Mouse (Mus musculus): ENCODE results near the gene Pglyrp2. TPM values are rescaled to one million over a fixed set of nuclear protein-coding genes. Genes with fewer than 3 reads are reported as not detected.
A peak's percentile ranks its signal among the peaks of the same experiment; 100 is the strongest.

Gene Pglyrp2
- total and polyA plus RNA-seq, 2 experiments = 69.5 to 251 TPM

DNA sequence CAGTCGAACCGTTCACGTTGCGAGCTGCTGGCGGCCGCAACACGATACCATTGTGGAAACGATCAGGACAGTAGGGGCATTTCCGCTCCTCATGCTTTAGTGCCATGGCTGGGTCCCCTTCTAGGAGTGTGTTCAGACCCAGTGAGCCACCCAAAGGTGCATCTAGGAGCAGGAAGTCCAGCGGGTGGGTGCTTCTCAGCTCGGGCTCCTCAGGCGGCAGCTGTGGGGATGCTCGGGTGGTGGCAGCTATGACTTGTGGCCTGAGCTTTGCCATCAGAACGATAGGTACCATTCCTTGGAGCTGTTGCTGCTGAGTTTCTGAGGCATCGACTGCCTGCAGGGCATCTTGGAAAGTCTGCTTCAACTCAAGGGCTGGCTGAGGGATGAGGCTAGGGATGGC, 47.5 kb downstream of the Pglyrp2 start:
- WGBS = 94% methylated on average over 15 of the region's 15 CpGs
- Histone ChIP-seq H3K27ac (replicated peaks; ENCODE audit: insufficient read depth, low read depth, low read length) (no peak overlapping the region), H3K79me2 (ENCODE audit: control insufficient read depth, insufficient read depth, low read length) (no peaks in the 10 kb centered on the region), H3K4me1 (ENCODE audit: control insufficient read depth, insufficient read depth, low read length) (no peaks in the 10 kb centered on the region), H3K27me3 (ENCODE audit: control insufficient read depth, insufficient read depth, low read length) (no peaks in the 10 kb centered on the region), H3K9ac (ENCODE audit: low read depth, low read length) (no peak overlapping the region), H3K36me3 (ENCODE audit: control insufficient read depth, insufficient read depth, low read length) (no peaks in the 10 kb centered on the region), H3K4me3 (ENCODE audit: insufficient read depth, low read depth, low read length) (no peak overlapping the region)
- TF ChIP-seq CTCF (IDR thresholded peaks at IDR 0.05; ENCODE audit: low read depth, low read length) = no peak
- TF ChIP-seq POLR2A (IDR thresholded peaks at IDR 0.05; ENCODE audit: extremely low read depth, insufficient read depth, low read length) = no peak
- DNase-seq (ENCODE audit: extremely low read depth, low read depth, low spot score) = no peak

DNA sequence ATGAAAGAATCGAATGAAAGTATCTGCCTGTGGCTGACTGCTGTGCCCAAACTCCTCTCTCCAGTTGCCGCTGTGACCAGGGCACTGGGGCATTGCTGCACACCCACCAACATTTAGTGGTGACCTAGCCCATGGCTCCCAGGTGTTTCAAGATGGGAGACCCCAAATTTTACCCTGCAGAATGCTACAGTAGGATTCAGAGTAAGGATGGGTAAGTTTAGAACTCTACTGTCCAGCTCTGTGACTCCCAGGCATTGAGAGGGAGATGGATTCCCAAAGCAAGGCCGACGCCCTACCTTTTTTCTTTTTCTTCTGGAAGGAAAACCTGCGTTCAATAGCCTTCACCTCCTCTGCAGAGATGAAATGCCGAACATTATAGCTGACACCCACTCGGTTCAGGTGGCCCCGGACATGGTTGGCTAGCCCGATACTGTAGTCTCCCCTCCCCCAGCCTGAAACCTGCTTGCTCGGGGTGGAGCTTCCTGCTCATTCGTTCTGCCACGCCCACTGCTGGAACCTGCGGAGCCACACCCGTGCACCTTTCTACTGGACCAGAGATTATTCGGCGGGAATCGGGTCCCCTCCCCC, 54.9 kb downstream of the Pglyrp2 start:
- DNase-seq (ENCODE audit: extremely low read depth, low read depth, low spot score) = no peak
- WGBS = 21% methylated on average over 12 of the region's 17 CpGs
- H3K9ac ChIP-seq (ENCODE audit: low read depth, low read length) = no peak overlapping the region
- H3K27me3 ChIP-seq (ENCODE audit: control insufficient read depth, insufficient read depth, low read length) = no peaks in the 10 kb centered on the region
- peaks cover 1% of the 10 kb centered on the region; the same call in 1 of the 2 replicates for H3K36me3 ChIP-seq (ENCODE audit: control insufficient read depth, insufficient read depth, low read length)
- TF ChIP-seq POLR2A (IDR thresholded peaks at IDR 0.05; ENCODE audit: extremely low read depth, insufficient read depth, low read length) (no peak), CTCF (IDR thresholded peaks at IDR 0.05; ENCODE audit: low read depth, low read length) (no peak)
- no peaks in the 10 kb centered on the region for H3K79me2 ChIP-seq (ENCODE audit: control insufficient read depth, insufficient read depth, low read length)
- 0 out of 2 replicates have a peak overlapping the region, but pooled peaks have one; percentile 4 for H3K4me3 ChIP-seq (ENCODE audit: insufficient read depth, low read depth, low read length)
- no peaks in the 10 kb centered on the region; the same call in 1 of the 2 replicates for H3K4me1 ChIP-seq (ENCODE audit: control insufficient read depth, insufficient read depth, low read length)
- H3K27ac ChIP-seq (replicated peaks; ENCODE audit: insufficient read depth, low read depth, low read length) = no peak overlapping the region

DNA sequence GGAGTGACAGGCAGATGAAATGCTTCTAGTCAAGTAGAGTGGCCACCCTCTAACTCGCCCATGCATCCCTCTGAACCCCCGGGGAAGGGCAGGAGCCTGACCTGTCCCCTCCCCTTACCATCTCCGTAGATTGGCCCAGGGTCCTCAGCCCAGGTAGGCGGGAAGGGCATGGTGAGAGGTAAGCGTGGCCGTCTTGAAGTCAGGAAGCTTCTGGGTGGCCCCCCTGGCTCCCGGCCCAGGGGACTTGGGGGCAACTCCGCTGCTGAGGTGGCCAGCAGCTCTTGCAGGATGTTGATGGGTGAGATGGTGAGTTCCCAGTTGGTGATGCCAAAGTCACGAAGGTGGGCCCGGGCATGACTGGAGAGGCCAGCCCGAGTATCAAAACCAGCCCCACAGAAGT, 56.3 kb downstream of the Pglyrp2 start:
- H3K27me3 ChIP-seq (ENCODE audit: control insufficient read depth, insufficient read depth, low read length) = no peaks in the 10 kb centered on the region
- TF ChIP-seq POLR2A (IDR thresholded peaks at IDR 0.05; ENCODE audit: extremely low read depth, insufficient read depth, low read length) = no peak
- no peak for TF ChIP-seq CTCF (IDR thresholded peaks at IDR 0.05; ENCODE audit: low read depth, low read length)
- H3K27ac ChIP-seq (replicated peaks; ENCODE audit: insufficient read depth, low read depth, low read length) = no peak overlapping the region
- peaks cover 10% of the 10 kb centered on the region; the same call in 1 of the 2 replicates for H3K79me2 ChIP-seq (ENCODE audit: control insufficient read depth, insufficient read depth, low read length)
- 95% methylated on average over 11 of the region's 11 CpGs for WGBS
- no peak overlapping the region for H3K9ac ChIP-seq (ENCODE audit: low read depth, low read length)
- peaks cover 7% of the 10 kb centered on the region for H3K4me1 ChIP-seq (ENCODE audit: control insufficient read depth, insufficient read depth, low read length)
- DNase-seq (ENCODE audit: extremely low read depth, low read depth, low spot score) = no peak
- no peak overlapping the region for H3K4me3 ChIP-seq (ENCODE audit: insufficient read depth, low read depth, low read length)
- H3K36me3 ChIP-seq (ENCODE audit: control insufficient read depth, insufficient read depth, low read length) = peaks cover 1% of the 10 kb centered on the region; the same call in 1 of the 2 replicates

DNA sequence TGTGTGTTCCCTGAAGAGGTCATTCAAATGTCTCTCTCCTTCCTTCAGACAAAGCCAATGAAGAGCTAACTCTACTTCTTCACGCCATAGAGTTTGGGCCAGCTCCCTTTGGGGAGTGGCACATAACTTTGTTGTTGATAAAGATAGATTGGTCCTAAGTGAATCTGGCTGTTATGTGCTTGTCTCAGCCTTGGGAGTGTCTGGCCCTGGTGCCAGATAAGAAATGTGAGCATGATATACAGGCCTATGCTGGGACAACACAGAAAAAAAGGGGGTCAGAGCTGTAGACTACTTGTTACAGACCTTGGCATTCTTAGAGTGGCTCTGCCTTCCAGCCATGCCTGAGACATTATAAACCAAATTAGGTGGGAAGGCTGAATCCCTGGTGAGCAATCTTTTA, 58.7 kb downstream of the Pglyrp2 start:
- TF ChIP-seq POLR2A (IDR thresholded peaks at IDR 0.05; ENCODE audit: extremely low read depth, insufficient read depth, low read length) = no peak
- no peak for TF ChIP-seq CTCF (IDR thresholded peaks at IDR 0.05; ENCODE audit: low read depth, low read length)
- Histone ChIP-seq H3K36me3 (ENCODE audit: control insufficient read depth, insufficient read depth, low read length) (peaks cover 1% of the 10 kb centered on the region; the same call in 1 of the 2 replicates), H3K79me2 (ENCODE audit: control insufficient read depth, insufficient read depth, low read length) (peaks cover 13% of the 10 kb centered on the region; the same call in 1 of the 2 replicates), H3K27ac (replicated peaks; ENCODE audit: insufficient read depth, low read depth, low read length) (no peak overlapping the region), H3K4me3 (ENCODE audit: insufficient read depth, low read depth, low read length) (no peak overlapping the region), H3K9ac (ENCODE audit: low read depth, low read length) (no peak overlapping the region), H3K4me1 (ENCODE audit: control insufficient read depth, insufficient read depth, low read length) (peaks cover 10% of the 10 kb centered on the region), H3K27me3 (ENCODE audit: control insufficient read depth, insufficient read depth, low read length) (no peaks in the 10 kb centered on the region)
- 86% methylated on average over 1 of the region's 1 CpGs for WGBS
- DNase-seq (ENCODE audit: extremely low read depth, low read depth, low spot score) = no peak

DNA sequence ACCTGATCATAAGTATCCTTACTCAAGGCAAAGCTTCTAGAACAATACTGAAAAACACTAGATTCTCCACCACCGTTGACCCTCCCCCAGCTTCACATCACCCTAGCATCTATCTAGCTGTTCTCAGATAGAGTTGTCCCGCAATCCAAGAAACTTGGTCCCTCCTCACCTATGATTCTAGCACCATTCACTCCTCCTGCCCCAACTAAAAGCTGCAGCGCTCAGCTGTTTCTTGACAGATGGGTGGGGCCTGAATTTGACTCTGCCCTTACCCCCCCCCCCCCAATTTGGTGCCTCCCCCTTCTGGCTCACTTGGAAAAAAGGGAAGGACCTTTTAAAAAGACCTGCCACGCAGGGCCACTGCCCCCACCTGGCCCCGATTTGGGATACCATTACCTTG, 59.1 kb downstream of the Pglyrp2 start:
- no peak for DNase-seq (ENCODE audit: extremely low read depth, low read depth, low spot score)
- 57% methylated on average over 5 of the region's 5 CpGs for WGBS
- H3K4me3 ChIP-seq (ENCODE audit: insufficient read depth, low read depth, low read length) = no peak overlapping the region
- TF ChIP-seq CTCF (IDR thresholded peaks at IDR 0.05; ENCODE audit: low read depth, low read length) (no peak), POLR2A (IDR thresholded peaks at IDR 0.05; ENCODE audit: extremely low read depth, insufficient read depth, low read length) (no peak)
- peaks cover 10% of the 10 kb centered on the region for H3K4me1 ChIP-seq (ENCODE audit: control insufficient read depth, insufficient read depth, low read length)
- H3K79me2 ChIP-seq (ENCODE audit: control insufficient read depth, insufficient read depth, low read length) = peaks cover 13% of the 10 kb centered on the region; the same call in 1 of the 2 replicates
- no peak overlapping the region for H3K9ac ChIP-seq (ENCODE audit: low read depth, low read length)
- no peaks in the 10 kb centered on the region for H3K27me3 ChIP-seq (ENCODE audit: control insufficient read depth, insufficient read depth, low read length)
- peaks cover 1% of the 10 kb centered on the region; the same call in 1 of the 2 replicates for H3K36me3 ChIP-seq (ENCODE audit: control insufficient read depth, insufficient read depth, low read length)
- no peak overlapping the region for H3K27ac ChIP-seq (replicated peaks; ENCODE audit: insufficient read depth, low read depth, low read length)

DNA sequence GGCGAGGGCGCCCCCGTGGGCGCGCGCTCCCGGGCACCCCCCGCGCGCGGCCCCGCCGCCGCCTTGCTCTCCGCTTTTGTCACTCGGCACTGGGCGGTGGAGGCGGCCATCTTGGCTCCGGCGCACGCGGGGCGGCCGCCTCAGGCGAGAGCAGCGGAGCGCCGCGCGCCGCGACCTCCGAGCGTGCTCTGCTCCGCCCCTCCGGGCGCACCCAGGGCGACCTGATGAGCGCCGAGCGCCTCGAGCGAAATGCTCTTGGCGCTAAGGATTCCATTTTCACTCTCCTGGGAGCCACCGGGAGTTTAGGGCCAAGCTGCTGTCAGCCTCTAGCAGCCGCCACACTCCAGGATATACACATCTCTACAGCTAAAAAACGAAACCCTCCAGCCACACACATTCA, 59.6 kb downstream of the Pglyrp2 start:
- Histone ChIP-seq H3K4me3 (ENCODE audit: insufficient read depth, low read depth, low read length) (peak overlapping the region; percentile 85), H3K36me3 (ENCODE audit: control insufficient read depth, insufficient read depth, low read length) (peaks cover 1% of the 10 kb centered on the region; the same call in 1 of the 2 replicates), H3K79me2 (ENCODE audit: control insufficient read depth, insufficient read depth, low read length) (peaks cover 13% of the 10 kb centered on the region; the same call in 1 of the 2 replicates), H3K4me1 (ENCODE audit: control insufficient read depth, insufficient read depth, low read length) (peaks cover 10% of the 10 kb centered on the region), H3K27ac (replicated peaks; ENCODE audit: insufficient read depth, low read depth, low read length) (no peak overlapping the region; the same call in 1 of the 2 replicates), H3K27me3 (ENCODE audit: control insufficient read depth, insufficient read depth, low read length) (no peaks in the 10 kb centered on the region), H3K9ac (ENCODE audit: low read depth, low read length) (peak overlapping the region; percentile 89)
- WGBS = under 1% methylated on average over 47 of the region's 47 CpGs
- TF ChIP-seq CTCF (IDR thresholded peaks at IDR 0.05; ENCODE audit: low read depth, low read length) = 0 out of 2 replicates have a peak, but pooled peaks have one; percentile 10
- TF ChIP-seq POLR2A (IDR thresholded peaks at IDR 0.05; ENCODE audit: extremely low read depth, insufficient read depth, low read length) = no peak
- peak; percentile 69 for DNase-seq (ENCODE audit: extremely low read depth, low read depth, low spot score)
